Mouse (Mus musculus) testis, adult 2 months (tissue): ENCODE measurements around the gene Clcn7. TPM values are rescaled to one million over a fixed set of nuclear protein-coding genes. Genes with fewer than 3 reads are reported as not detected.

ENCODE experiments used
- H3K27ac ChIP-seq: fragments of 200-500 bp; 2 replicates; pipeline ENCODE4 v1.5.1; 2012; ENCODE audit warnings: low read depth, low read length; ENCODE audit not compliant: control insufficient read depth, insufficient read depth
- H3K27me3 ChIP-seq: fragments of 200-500 bp; 2 replicates; pipeline ENCODE4 v1.6.1; 2012; ENCODE audit warnings: mild to moderate bottlenecking, low read length, moderate library complexity; ENCODE audit not compliant: control insufficient read depth, insufficient read depth
- H3K36me3 ChIP-seq: fragments of 200-500 bp; 2 replicates; pipeline ENCODE4 v1.6.1; 2012; ENCODE audit warnings: mild to moderate bottlenecking, low read length; ENCODE audit not compliant: control insufficient read depth, insufficient read depth
- H3K4me1 ChIP-seq: fragments of 200-500 bp; 2 replicates; pipeline ENCODE4 v1.6.1; 2012; ENCODE audit warnings: low read length; ENCODE audit not compliant: control insufficient read depth, insufficient read depth
- H3K4me3 ChIP-seq: fragments of 200-500 bp; 2 replicates; pipeline ENCODE4 v1.5.1; 2012; ENCODE audit warnings: low read depth, mild to moderate bottlenecking, low read length, moderate library complexity, mixed read lengths; ENCODE audit not compliant: control insufficient read depth
- CTCF ChIP-seq: fragments of 200-500 bp; IDR thresholded peaks from 2 replicates; pipeline ENCODE4 v1.5.1; 2012; ENCODE audit warnings: low read depth, mild to moderate bottlenecking, inconsistent platforms, low read length, moderate library complexity; ENCODE audit not compliant: control insufficient read depth, insufficient read depth, insufficient replicate concordance
- POLR2A ChIP-seq: fragments of 200-500 bp; IDR thresholded peaks from 2 replicates; pipeline ENCODE4 v1.6.1; 2012; ENCODE audit warnings: low read depth, mild to moderate bottlenecking, inconsistent platforms, low read length, moderate library complexity; ENCODE audit not compliant: control insufficient read depth
- polyA plus RNA-seq: library from polyadenylated mRNA; depleted of rRNA; stranded (reverse); fragments of >200 nt; gene quantifications from 2 replicates; pipeline ENCODE4 v1.2.3, GENCODE M21; 2012

Clcn7 gene
- polyA plus RNA-seq, 1 experiment, result 14.1 TPM

- Histone ChIP-seq H3K4me1 (no peaks in the 10 kb centered on the region; the same call in 1 of the 2 replicates), H3K4me3 (no peak overlapping the region), H3K36me3 (no peaks in the 10 kb centered on the region; the same call in 1 of the 2 replicates), H3K27ac (no peak overlapping the region), H3K27me3 (no peaks in the 10 kb centered on the region)
- no peak for TF ChIP-seq CTCF
- TF ChIP-seq POLR2A, result no peak
Measured at GRCm38 (mm10) chr17:25100052-25100451, 33.1 kb upstream of the Clcn7 start.

DNA sequence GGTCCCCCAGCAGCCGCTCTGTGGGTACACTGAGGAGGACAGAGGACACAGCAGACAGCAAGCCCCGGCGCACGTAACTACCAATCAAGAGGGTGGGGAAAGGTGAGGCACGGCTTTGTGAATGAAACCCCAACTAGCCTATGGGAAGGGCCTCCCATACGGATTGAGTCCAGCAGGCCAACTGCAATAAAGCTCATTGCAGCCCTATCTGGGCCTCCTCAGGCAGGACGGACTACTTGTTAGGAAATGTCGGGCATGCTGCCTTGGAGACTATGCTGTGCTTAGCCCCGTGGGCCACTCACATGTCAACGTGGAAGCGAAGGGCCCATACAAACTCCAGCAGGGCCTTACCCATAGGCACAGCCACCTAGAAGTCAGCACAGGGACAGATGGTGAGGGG lies 31.9 kb upstream of the Clcn7 start:
- Histone ChIP-seq H3K4me3 (no peak overlapping the region), H3K27me3 (no peaks in the 10 kb centered on the region), H3K27ac (no peak overlapping the region), H3K4me1 (no peaks in the 10 kb centered on the region; the same call in 1 of the 2 replicates), H3K36me3 (no peaks in the 10 kb centered on the region; the same call in 1 of the 2 replicates)
- TF ChIP-seq CTCF (no peak), POLR2A (no peak)

GRCm38 (mm10) chr17:25107786-25108185 lies 25.4 kb upstream of the Clcn7 start:
- Histone ChIP-seq H3K27ac (no peak overlapping the region), H3K4me1 (no peaks in the 10 kb centered on the region), H3K36me3 (no peaks in the 10 kb centered on the region), H3K27me3 (no peaks in the 10 kb centered on the region), H3K4me3 (no peak overlapping the region)
- no peak for TF ChIP-seq CTCF
- TF ChIP-seq POLR2A, result no peak

DNA sequence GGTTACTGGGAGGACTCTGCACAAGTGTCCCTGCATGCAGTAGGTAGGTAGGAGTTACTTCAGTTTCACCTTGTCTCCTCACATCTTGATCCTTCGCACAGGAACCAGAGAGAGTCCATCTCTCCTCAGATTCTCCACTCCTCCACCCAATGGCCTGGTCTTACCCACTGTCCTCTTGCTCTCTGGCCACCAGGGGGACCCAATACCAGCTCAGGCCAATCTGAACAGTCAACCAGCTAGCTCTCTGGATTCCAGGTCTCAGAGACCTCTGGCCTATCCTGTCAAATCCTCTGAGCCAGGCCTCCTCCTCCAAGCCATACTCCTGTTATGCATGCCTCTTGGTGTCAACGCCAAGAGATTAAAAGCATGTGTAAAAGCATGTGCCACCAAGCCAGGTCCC lies 23.6 kb upstream of the Clcn7 start:
- no peak overlapping the region for H3K4me3 ChIP-seq
- no peaks in the 10 kb centered on the region for H3K36me3 ChIP-seq
- no peak overlapping the region for H3K27ac ChIP-seq
- no peaks in the 10 kb centered on the region for H3K27me3 ChIP-seq
- H3K4me1 ChIP-seq, result no peaks in the 10 kb centered on the region
- TF ChIP-seq POLR2A, result no peak
- peak; percentile 47; the same call in 1 of the 2 replicates for TF ChIP-seq CTCF

DNA sequence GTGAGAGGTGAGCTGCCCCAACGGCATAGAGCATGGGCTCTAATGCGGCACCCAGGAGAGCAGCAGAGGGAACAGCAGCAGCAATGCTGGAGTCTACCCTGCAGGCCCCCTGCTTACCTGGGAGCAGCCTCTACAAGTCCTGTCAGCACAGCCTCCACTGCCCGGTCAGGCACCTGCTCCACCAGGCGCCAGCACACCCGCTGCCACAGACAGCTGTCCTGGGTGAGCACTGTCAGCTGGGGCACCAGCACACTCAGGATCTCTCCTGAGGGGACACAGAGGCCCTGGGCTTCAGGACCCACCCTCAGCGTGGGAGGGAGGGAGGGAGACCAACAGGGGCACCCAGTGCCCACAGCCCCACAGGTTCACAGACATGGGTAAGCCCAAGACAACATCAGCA lies 22.6 kb upstream of the Clcn7 start:
- Histone ChIP-seq H3K4me1 (peaks cover 10% of the 10 kb centered on the region), H3K27ac (no peak overlapping the region), H3K27me3 (no peaks in the 10 kb centered on the region), H3K36me3 (no peaks in the 10 kb centered on the region), H3K4me3 (no peak overlapping the region)
- no peak for TF ChIP-seq POLR2A
- TF ChIP-seq CTCF, result no peak

DNA sequence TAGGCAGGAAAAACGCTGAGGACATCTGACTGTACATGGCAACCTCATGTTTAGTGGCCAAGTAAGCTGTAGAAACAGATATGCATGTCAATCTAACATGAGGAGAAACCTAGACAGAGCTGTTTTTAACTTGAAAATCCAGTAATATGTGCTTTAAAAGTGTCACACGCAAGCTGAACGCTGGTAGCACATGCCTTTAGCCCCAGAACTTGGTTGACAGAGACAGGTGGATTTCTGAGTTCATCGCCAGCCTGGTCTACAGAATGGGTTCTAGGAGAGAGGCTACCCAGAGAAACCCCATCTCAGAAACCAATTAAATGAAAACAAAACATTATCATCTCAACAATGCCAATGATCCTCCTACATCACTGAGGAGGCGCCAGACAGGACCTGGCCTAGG lies 22.0 kb upstream of the Clcn7 start:
- H3K4me1 ChIP-seq, result peaks cover 10% of the 10 kb centered on the region
- no peak for TF ChIP-seq POLR2A
- no peak for TF ChIP-seq CTCF

DNA sequence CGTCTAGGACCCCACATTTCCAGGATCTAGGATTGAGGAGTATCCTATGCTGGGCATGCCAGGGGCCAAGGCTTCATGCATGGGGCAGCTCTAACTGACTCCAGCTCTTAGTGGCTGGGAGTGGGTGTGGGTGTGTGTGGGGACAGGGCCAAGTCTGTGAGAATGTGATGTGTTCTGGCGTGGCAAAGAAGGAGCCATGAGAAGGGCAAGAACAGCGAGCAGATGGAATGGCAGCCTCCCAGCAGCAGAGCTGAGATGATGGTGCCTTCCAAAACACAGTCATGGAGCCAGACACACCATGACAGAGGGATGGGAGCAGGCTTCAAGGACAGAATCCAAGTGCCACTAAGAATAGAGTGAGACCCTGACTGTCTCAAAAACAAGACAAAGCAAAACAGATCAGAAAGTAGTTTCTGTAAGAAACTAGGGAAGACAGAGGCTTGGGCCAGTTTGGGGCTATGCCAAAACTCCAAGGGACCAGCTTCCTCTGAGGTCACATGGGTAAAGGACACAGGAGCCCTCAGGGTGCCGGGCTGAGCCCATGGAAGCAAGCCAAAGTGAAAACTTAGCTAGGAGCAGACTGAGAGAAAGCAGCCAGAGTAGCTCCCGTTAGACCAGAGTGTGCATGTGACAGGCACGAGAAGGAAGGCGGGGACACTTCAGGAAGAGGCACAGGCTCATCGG lies 21.3 kb upstream of the Clcn7 start:
- H3K27me3 ChIP-seq, result no peaks in the 10 kb centered on the region
- no peak overlapping the region for H3K27ac ChIP-seq
- TF ChIP-seq POLR2A (no peak), CTCF (no peak)
- H3K4me1 ChIP-seq, result peaks cover 10% of the 10 kb centered on the region
- no peak overlapping the region for H3K4me3 ChIP-seq
- H3K36me3 ChIP-seq, result no peaks in the 10 kb centered on the region

More for the DNA sequence above, 22.0 kb upstream of the Clcn7 start:
- Histone ChIP-seq H3K27me3 (no peaks in the 10 kb centered on the region), H3K27ac (no peak overlapping the region), H3K36me3 (no peaks in the 10 kb centered on the region), H3K4me3 (no peak overlapping the region)
